Mouse (Mus musculus): ENCODE measurements around the gene Ubtd2.
A peak's percentile ranks its signal among the peaks of the same experiment; 100 is the strongest.

Ubtd2 gene

GRCm38 (mm10) chr11:32521246-32521645 lies 66.1 kb downstream of the Ubtd2 start:
- no peak for DNase-seq

GRCm38 (mm10) chr11:32524122-32524920 lies 69.2 kb downstream of the Ubtd2 start:
- no peak for DNase-seq

GRCm38 (mm10) chr11:32527006-32527405 lies 71.8 kb downstream of the Ubtd2 start:
- DNase-seq: no peak

GRCm38 (mm10) chr11:32530151-32530550 lies 75.0 kb downstream of the Ubtd2 start:
- no peak for DNase-seq

- DNase-seq: peak; percentile 42
Measured at GRCm38 (mm10) chr11:32531871-32532764, 76.9 kb downstream of the Ubtd2 start, which contains the start of gene Efcab9. Gene Efcab9, minus strand, starts transcription at chr11:32532081.

GRCm38 (mm10) chr11:32532765-32533481 lies 77.8 kb downstream of the Ubtd2 start, which contains the start of gene Stk10:
Gene Stk10, plus strand, starts transcription at chr11:32533305.
- DNase-seq: peak; percentile 92

GRCm38 (mm10) chr11:32533482-32534261 lies 78.5 kb downstream of the Ubtd2 start:
- DNase-seq: peak; percentile 80

GRCm38 (mm10) chr11:32534453-32535075 lies 79.4 kb downstream of the Ubtd2 start:
- peak; percentile 50 for DNase-seq

GRCm38 (mm10) chr11:32535646-32536045 lies 80.5 kb downstream of the Ubtd2 start:
- DNase-seq: peak; percentile 24

GRCm38 (mm10) chr11:32536954-32537353 lies 81.8 kb downstream of the Ubtd2 start:
- no peak for DNase-seq

GRCm38 (mm10) chr11:32538435-32538834 lies 83.3 kb downstream of the Ubtd2 start:
- DNase-seq: no peak

GRCm38 (mm10) chr11:32538846-32539245 lies 83.7 kb downstream of the Ubtd2 start:
- peak; percentile 40 for DNase-seq

GRCm38 (mm10) chr11:32539717-32540116 lies 84.5 kb downstream of the Ubtd2 start:
- DNase-seq: no peak

- peak; percentile 25 for DNase-seq
Measured at GRCm38 (mm10) chr11:32540463-32540862, 85.3 kb downstream of the Ubtd2 start.

- no peak for DNase-seq
Measured at GRCm38 (mm10) chr11:32542181-32542580, 87.0 kb downstream of the Ubtd2 start.

- DNase-seq: peak; percentile 20
Measured at GRCm38 (mm10) chr11:32542687-32543411, 87.7 kb downstream of the Ubtd2 start.

GRCm38 (mm10) chr11:32544041-32544440 lies 88.9 kb downstream of the Ubtd2 start:
- peak; percentile 42 for DNase-seq

GRCm38 (mm10) chr11:32544497-32544896 lies 89.3 kb downstream of the Ubtd2 start:
- peak; percentile 55 for DNase-seq

- no peak for DNase-seq
Measured at GRCm38 (mm10) chr11:32545605-32546004, 90.4 kb downstream of the Ubtd2 start.

GRCm38 (mm10) chr11:32546483-32546882 lies 91.3 kb downstream of the Ubtd2 start:
- peak; percentile 90 for DNase-seq

Data from cerebellum, adult 9-11 months (tissue).